Mouse (Mus musculus): Measurements from ENCODE around the gene Gmds. TPM values are rescaled to one million over a fixed set of nuclear protein-coding genes. Genes with fewer than 3 reads are reported as not detected.

Gene Gmds
- total and polyA plus RNA-seq, 2 experiments from 2014 or later = 18.6 to 35.1 TPM

GRCm38 (mm10) chr13:32298456-32298855 lies 40.1 kb downstream of the Gmds start:
- H3K4me3 ChIP-seq (ENCODE audit: low read depth, low read length) = no peak overlapping the region
- DNase-seq (no peak), ATAC-seq (no peak)
- no peaks in the 10 kb centered on the region for H3K27me3 ChIP-seq (ENCODE audit: insufficient read depth, low read length)
- no peak overlapping the region for H3K4me2 ChIP-seq (ENCODE audit: low read depth)
- H3K9me3 ChIP-seq (ENCODE audit: low read length) = no peaks in the 10 kb centered on the region
- H3K4me1 ChIP-seq (ENCODE audit: insufficient read depth) = no peaks in the 10 kb centered on the region
- H3K9ac ChIP-seq = no peak overlapping the region
- WGBS = 9% methylated on average over 1 of the region's 1 CpGs
- TF ChIP-seq CTCF (IDR thresholded peaks at IDR 0.05; ENCODE audit: low read depth) = no peak
- no peaks in the 10 kb centered on the region for H3K36me3 ChIP-seq (ENCODE audit: insufficient read depth)
- no peak overlapping the region for H3K27ac ChIP-seq (ENCODE audit: low read depth, low read length)

GRCm38 (mm10) chr13:32297398-32297797 lies 41.1 kb downstream of the Gmds start:
- Histone ChIP-seq H3K27ac (ENCODE audit: low read depth, low read length) (no peak overlapping the region), H3K4me1 (ENCODE audit: insufficient read depth) (no peaks in the 10 kb centered on the region), H3K27me3 (ENCODE audit: insufficient read depth, low read length) (no peaks in the 10 kb centered on the region), H3K9me3 (ENCODE audit: low read length) (no peaks in the 10 kb centered on the region), H3K4me2 (ENCODE audit: low read depth) (no peak overlapping the region), H3K36me3 (ENCODE audit: insufficient read depth) (no peaks in the 10 kb centered on the region), H3K4me3 (ENCODE audit: low read depth, low read length) (no peak overlapping the region), H3K9ac (no peak overlapping the region)
- DNase-seq (peak; percentile 55), ATAC-seq (peak; percentile 81)
- TF ChIP-seq CTCF (IDR thresholded peaks at IDR 0.05; ENCODE audit: low read depth) = peak; percentile 72
- WGBS = 40% methylated on average over 5 of the region's 5 CpGs

- Histone ChIP-seq H3K4me2 (ENCODE audit: low read depth) (no peak overlapping the region), H3K4me1 (ENCODE audit: insufficient read depth) (no peaks in the 10 kb centered on the region), H3K27me3 (ENCODE audit: insufficient read depth, low read length) (no peaks in the 10 kb centered on the region), H3K36me3 (ENCODE audit: insufficient read depth) (no peaks in the 10 kb centered on the region), H3K4me3 (ENCODE audit: low read depth, low read length) (no peak overlapping the region), H3K9me3 (ENCODE audit: low read length) (no peaks in the 10 kb centered on the region), H3K27ac (ENCODE audit: low read depth, low read length) (no peak overlapping the region), H3K9ac (no peak overlapping the region)
- ATAC-seq (no peak), DNase-seq (no peak)
- WGBS = 57% methylated on average over 3 of the region's 3 CpGs
- TF ChIP-seq CTCF (IDR thresholded peaks at IDR 0.05; ENCODE audit: low read depth) = no peak
These were observed 43.9 kb downstream of the Gmds start for GRCm38 (mm10) chr13:32294416-32295195.

- no peak overlapping the region for H3K4me3 ChIP-seq (ENCODE audit: low read depth, low read length)
- no peaks in the 10 kb centered on the region for H3K36me3 ChIP-seq (ENCODE audit: insufficient read depth)
- DNase-seq (no peak), ATAC-seq (no peak)
- H3K27me3 ChIP-seq (ENCODE audit: insufficient read depth, low read length) = no peaks in the 10 kb centered on the region
- no peaks in the 10 kb centered on the region for H3K9me3 ChIP-seq (ENCODE audit: low read length)
- no peak overlapping the region for H3K9ac ChIP-seq
- TF ChIP-seq CTCF (IDR thresholded peaks at IDR 0.05; ENCODE audit: low read depth) = no peak
- 95% methylated on average over 2 of the region's 2 CpGs for WGBS
- no peak overlapping the region for H3K4me2 ChIP-seq (ENCODE audit: low read depth)
- no peaks in the 10 kb centered on the region for H3K4me1 ChIP-seq (ENCODE audit: insufficient read depth)
- no peak overlapping the region for H3K27ac ChIP-seq (ENCODE audit: low read depth, low read length)
These were observed 65.5 kb downstream of the Gmds start for GRCm38 (mm10) chr13:32272937-32273496.

GRCm38 (mm10) chr13:32269757-32270156 lies 68.8 kb downstream of the Gmds start:
- H3K36me3 ChIP-seq (ENCODE audit: insufficient read depth) = no peaks in the 10 kb centered on the region
- no peaks in the 10 kb centered on the region for H3K27me3 ChIP-seq (ENCODE audit: insufficient read depth, low read length)
- no peak overlapping the region for H3K27ac ChIP-seq (ENCODE audit: low read depth, low read length)
- H3K9me3 ChIP-seq (ENCODE audit: low read length) = no peaks in the 10 kb centered on the region
- H3K4me3 ChIP-seq (ENCODE audit: low read depth, low read length) = no peak overlapping the region
- DNase-seq = no peak
- TF ChIP-seq CTCF (IDR thresholded peaks at IDR 0.05; ENCODE audit: low read depth) = no peak
- H3K4me2 ChIP-seq (ENCODE audit: low read depth) = no peak overlapping the region
- no peaks in the 10 kb centered on the region for H3K4me1 ChIP-seq (ENCODE audit: insufficient read depth)
- H3K9ac ChIP-seq = no peak overlapping the region
- no peak for ATAC-seq
- WGBS = 74% methylated on average over 2 of the region's 2 CpGs

- H3K27me3 ChIP-seq (ENCODE audit: insufficient read depth, low read length) = no peaks in the 10 kb centered on the region
- DNase-seq (no peak), ATAC-seq (no peak)
- no peaks in the 10 kb centered on the region for H3K4me1 ChIP-seq (ENCODE audit: insufficient read depth)
- H3K4me3 ChIP-seq (ENCODE audit: low read depth, low read length) = no peak overlapping the region
- H3K9me3 ChIP-seq (ENCODE audit: low read length) = no peaks in the 10 kb centered on the region
- H3K4me2 ChIP-seq (ENCODE audit: low read depth) = no peak overlapping the region
- H3K9ac ChIP-seq = no peak overlapping the region
- no peak overlapping the region for H3K27ac ChIP-seq (ENCODE audit: low read depth, low read length)
- no peak for TF ChIP-seq CTCF (IDR thresholded peaks at IDR 0.05; ENCODE audit: low read depth)
- no peaks in the 10 kb centered on the region for H3K36me3 ChIP-seq (ENCODE audit: insufficient read depth)
- 90% methylated on average over 2 of the region's 2 CpGs for WGBS
These were observed 69.3 kb downstream of the Gmds start for GRCm38 (mm10) chr13:32269261-32269660.

GRCm38 (mm10) chr13:32268284-32268683 lies 70.3 kb downstream of the Gmds start:
- DNase-seq = no peak
- Histone ChIP-seq H3K36me3 (ENCODE audit: insufficient read depth) (no peaks in the 10 kb centered on the region), H3K4me2 (ENCODE audit: low read depth) (no peak overlapping the region), H3K4me3 (ENCODE audit: low read depth, low read length) (no peak overlapping the region), H3K4me1 (ENCODE audit: insufficient read depth) (no peaks in the 10 kb centered on the region), H3K27ac (ENCODE audit: low read depth, low read length) (no peak overlapping the region), H3K9ac (no peak overlapping the region), H3K27me3 (ENCODE audit: insufficient read depth, low read length) (no peaks in the 10 kb centered on the region), H3K9me3 (ENCODE audit: low read length) (no peaks in the 10 kb centered on the region)
- TF ChIP-seq CTCF (IDR thresholded peaks at IDR 0.05; ENCODE audit: low read depth) = no peak
- no peak for ATAC-seq
- 8% methylated on average over 3 of the region's 3 CpGs for WGBS

Data from forebrain, postnatal 0 days (tissue).